Mouse (Mus musculus) CD4-positive helper T cell, adult 2 months (primary cell): ENCODE measurements around the gene Dnajb6.
"Not testable (repeated sequence)": the region's sequence is repeated elsewhere in the genome, so short reads cannot be mapped to it uniquely, and the experiment has no call there.

Experiments used
- DNase-seq: peaks from one replicate; pipeline ENCODE4 v3.0.0-alpha.2; 2012; ENCODE audit warnings: low read depth, missing footprints, low spot score

Gene Dnajb6

GRCm38 (mm10) chr5:29735557-29736061 is at the start of gene Dnajb6, which contains the start of gene Gm5129:
Dnajb6 (plus strand) TSS chr5:29735688.
Gm5129 (minus strand) TSS chr5:29735936.
- DNase-seq: peak; percentile 97

- DNase-seq: peak; percentile 24
Measured at GRCm38 (mm10) chr5:29687671-29688070, 47.8 kb upstream of the Dnajb6 start.

DNA sequence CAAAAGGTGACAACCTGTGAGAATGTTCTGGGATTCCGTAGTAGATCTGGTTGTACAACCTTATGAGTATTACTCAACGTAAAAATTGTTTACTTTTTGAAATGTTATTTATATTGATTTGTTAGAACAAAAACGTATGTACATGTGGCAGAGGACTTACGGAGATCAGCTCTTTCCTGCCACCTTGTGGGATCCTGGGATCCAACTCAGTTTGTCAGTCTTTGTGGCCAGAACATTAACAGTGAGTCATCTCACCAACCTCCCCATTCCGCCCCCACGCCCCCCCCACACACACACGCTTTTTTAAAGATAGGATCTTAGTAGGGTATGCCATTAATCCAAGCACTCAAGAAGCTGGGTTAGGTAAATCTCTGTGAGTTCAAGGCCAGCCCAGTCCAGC is 47.1 kb upstream of the Dnajb6 start:
- DNase-seq: no peak

- no peak for DNase-seq
Measured at GRCm38 (mm10) chr5:29698493-29698892, 37.0 kb upstream of the Dnajb6 start.

- no peak for DNase-seq
Measured at GRCm38 (mm10) chr5:29699520-29700202, 35.8 kb upstream of the Dnajb6 start.

- no peak for DNase-seq
Measured at GRCm38 (mm10) chr5:29707241-29707640, 28.2 kb upstream of the Dnajb6 start.

GRCm38 (mm10) chr5:29708258-29708657 is 27.2 kb upstream of the Dnajb6 start:
- DNase-seq: no peak

- no peak for DNase-seq
Measured at GRCm38 (mm10) chr5:29711631-29712030, 23.9 kb upstream of the Dnajb6 start.

- no peak for DNase-seq
Measured at GRCm38 (mm10) chr5:29712906-29713305, 22.6 kb upstream of the Dnajb6 start.

DNA sequence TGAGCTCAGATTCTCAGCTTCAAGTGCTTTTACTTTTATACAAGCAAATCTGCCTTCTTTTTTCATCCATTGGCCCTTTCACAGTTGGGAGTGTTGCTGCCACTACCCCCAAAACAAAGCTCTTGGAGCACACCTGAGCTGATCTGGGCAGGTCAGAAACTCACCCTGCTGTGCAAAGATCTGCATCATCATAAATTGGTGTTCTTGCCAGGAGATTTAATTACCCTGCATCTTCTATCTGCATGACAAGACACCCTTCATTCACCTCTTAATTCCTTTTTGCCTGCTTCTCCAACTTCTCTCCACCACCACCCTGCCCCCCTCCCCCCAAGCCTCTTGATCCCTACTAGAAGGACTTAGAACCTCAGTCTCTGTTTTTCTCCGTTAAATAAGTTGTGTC is 14.3 kb upstream of the Dnajb6 start:
- DNase-seq: no peak

DNA sequence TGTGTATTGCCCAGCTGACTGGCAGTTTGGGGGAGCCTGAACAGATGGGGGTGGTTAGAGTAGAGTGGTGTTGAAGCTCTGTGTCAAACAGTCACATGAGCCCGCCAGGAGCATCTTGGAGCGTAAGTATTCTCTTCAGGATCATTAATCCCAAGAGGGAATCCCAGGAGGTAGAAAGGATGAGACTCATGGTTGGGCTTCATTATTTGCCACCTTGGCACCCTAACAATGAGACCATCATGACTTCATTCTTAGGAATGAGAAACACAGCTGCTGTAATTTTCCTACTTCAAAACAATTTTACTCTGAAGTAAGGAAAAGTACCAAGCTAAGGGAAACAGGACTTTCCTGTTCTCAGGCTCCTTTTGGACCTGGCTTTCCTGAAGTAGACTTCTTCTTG is 10.1 kb upstream of the Dnajb6 start:
- DNase-seq: no peak

DNA sequence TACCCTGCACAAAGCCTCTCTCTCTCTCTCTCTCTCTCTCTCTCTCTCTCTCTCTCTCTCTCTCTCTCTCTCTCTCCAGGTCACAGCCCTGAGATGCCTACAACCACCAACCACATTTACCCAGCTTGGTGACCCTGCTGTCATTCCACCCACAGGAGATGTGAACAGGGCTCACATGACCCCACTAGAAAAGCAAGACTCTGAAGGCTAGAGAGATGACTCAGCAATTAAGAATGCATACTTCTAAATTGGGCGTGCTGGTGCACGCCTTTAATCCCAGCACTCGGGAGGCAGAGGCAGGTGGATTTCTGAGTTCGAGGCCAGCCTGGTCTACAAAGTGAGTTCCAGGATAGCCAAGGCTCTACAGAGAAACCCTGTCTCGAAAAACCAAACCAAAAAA is 9.4 kb upstream of the Dnajb6 start:
- DNase-seq: not testable (repeated sequence)

GRCm38 (mm10) chr5:29734831-29735510 is 517 bp upstream of the Dnajb6 start:
- no peak for DNase-seq

DNA sequence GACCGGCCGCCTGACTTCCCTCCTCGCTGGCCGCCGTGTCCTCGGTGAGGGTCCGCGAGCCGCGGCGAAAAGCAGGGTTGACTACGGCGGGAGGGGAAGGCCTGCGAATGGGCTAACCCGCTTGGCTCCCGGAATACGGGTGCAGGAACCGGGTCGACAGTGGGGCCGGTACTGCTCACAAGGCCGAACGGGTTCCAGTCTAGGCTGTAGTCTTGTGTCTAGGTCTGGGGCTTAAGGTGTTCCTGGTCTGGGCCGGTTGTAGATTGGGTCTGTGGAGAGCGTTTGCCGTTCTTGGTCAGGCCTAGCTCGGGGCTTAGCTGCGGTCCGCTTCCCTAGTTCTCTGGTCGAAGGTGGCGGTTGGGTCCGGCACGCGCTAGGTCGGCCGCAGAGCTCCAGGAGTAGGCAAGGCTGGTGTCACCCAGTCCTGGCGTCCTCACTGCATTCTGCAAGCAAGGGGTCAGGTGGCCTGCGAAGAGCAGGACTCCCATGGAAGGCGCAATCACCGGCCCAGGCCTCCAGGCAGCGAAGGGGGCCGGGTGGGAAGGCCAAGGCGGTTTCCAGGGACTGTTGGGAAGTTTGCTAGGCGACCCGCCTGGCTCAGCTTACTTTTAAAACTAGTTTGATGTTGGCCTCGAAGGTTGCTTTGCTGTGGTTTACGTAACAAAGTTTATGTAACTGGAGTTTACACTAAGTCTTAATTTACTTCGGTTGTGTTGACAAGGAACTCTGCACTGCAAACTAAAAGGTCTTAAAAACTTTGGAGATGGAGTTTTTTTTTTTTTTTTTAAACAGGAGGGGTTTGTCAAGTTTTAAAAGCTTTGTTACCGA is 799 bp downstream of the Dnajb6 start:
- DNase-seq: no peak

DNA sequence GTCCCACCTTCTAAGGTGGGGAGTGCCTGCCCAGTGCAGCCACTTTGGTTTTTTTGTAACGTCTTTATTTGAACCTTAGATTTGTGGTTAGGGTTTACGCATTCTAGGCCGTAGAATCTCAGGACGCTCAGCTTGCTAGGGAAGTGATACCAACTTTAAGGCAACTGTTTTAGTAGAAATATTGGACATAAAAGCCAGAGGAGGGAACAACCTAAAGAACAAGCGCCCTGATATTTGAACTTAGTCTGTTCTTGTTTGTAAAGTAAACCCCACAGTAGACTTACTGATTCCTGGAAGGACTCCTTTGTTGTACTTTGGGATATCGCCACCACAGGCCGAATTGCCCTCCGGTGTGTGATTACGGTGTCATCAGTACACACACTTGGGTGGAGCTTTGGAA is 1.5 kb downstream of the Dnajb6 start:
- DNase-seq: no peak

GRCm38 (mm10) chr5:29737471-29737870 is 2.0 kb downstream of the Dnajb6 start:
- peak; percentile 21 for DNase-seq

DNA sequence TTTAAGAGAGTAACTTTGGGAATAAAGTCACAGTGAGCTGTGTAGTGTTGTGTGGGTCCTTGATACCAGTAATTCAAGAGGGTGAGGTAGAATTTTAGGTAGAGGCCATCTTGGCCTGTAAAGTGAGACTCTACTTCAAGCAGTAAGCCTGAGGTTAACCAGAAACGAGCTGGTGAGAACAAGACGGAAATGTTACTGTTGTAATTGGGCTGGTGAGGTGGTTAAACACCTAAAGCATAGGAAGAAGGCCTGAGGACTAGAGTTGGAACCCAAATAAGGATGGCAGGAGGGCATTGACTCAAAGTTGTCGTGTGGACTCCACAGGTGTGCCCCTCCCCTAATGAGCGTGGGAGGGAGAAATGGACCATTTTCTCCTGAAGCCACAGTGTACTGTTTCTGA is 2.6 kb downstream of the Dnajb6 start:
- DNase-seq: peak; percentile 67

GRCm38 (mm10) chr5:29740651-29741050 is 5.2 kb downstream of the Dnajb6 start:
- no peak for DNase-seq

DNA sequence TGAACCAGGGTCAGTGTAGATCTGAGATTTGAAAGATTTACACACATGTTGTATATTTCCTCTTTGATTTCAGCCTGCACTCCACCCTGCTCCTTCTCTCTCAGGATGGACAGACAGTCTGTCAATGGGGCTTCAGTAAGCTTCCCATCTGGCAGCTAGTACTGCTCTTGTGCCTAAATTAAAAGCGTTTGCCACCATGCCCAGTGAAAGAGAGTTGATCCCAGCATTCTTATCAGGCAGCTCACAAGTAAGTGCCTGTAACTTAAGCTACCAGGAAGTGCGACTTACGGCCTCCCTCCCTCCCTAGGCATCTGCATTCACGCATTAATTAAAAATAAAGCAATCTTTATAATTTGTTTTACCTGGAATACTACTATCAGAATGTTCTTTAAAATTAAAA is 5.6 kb downstream of the Dnajb6 start:
- DNase-seq: no peak

- no peak for DNase-seq
Measured at GRCm38 (mm10) chr5:29747661-29748060, 12.2 kb downstream of the Dnajb6 start.

DNA sequence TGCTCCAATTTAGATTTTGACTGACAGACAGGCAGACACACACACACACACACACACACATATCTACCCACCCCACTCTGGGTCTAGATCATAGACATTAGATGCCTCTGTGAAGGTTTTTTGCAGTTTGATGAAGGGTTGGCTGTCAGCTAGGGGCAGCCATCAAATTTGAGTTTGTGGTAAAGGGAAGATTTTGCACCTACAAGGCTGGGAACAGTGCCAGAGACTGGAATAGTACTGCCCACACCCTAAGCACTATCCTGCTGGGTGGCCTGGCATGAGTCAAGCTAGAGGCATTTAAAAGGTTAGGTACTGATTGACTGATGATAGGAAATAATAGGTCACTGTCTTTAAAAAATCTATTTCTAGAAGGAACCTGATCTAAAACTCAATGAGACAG is 15.8 kb downstream of the Dnajb6 start:
- no peak for DNase-seq

DNA sequence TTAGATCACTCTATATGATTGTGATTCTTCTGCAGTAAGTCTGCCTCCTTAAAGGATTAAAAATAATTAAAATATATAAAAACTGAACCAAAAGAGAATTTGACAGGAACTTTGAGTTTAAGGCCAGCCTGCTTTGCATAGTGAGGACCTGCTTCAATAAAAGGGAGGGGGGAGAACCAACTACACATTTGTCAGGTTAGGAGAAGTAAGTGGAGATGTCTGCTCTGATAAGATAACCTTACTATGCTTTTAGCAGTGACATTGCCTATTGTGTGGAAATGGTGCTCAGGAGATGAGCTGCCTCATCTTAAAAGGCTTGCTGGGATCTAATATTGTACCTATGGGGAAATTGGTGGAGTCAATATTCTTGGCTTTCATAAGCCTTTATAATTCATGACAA is 17.4 kb downstream of the Dnajb6 start:
- no peak for DNase-seq
